ENCODE assay signal across 12 mouse cellular contexts in genomic region chr10:67094922-67095321, GRCm38 (mm10). TPM values are rescaled to one million over a fixed set of nuclear protein-coding genes. Genes with fewer than 3 reads are reported as not detected.
A peak's percentile ranks its signal among the peaks of the same experiment; 100 is the strongest.
DNase-seq lines count a peak whose midpoint lies in the region; ATAC-seq and TF ChIP-seq lines count a peak whose summit lies in the region.
"Had no signal": no experiment of that assay in that cellular context is flagged by ENCODE, and none has a peak within 500 bp of the region (broad histone marks: within the 10 kb centered on the region; RNA-seq: fewer than 3 reads in every experiment).

No protein-coding gene starts in this region.

- 78% methylated on average over 7 of the region's 7 CpGs for WGBS in heart, embryonic 14.5 days
- 85% methylated on average over 7 of the region's 7 CpGs for WGBS in hindbrain, embryonic 14.5 days
- 88% methylated on average over 7 of the region's 7 CpGs for WGBS in midbrain, embryonic 15.5 days

- ATAC-seq in heart, embryonic 14.5 days (ENCODE audit: insufficient number of reproducible peaks, insufficient read depth, low FRiP score, low read depth): no peak
- no peak for ATAC-seq in hindbrain, embryonic 14.5 days (ENCODE audit: low FRiP score)
- ATAC-seq in midbrain, embryonic 15.5 days (replicated peaks): no peak
- ATAC-seq: lung, postnatal 0 days had no signal

- H3K36me3 ChIP-seq in heart, embryonic 14.5 days (ENCODE audit: control insufficient read depth, insufficient read depth, low read length): no peaks in the 10 kb centered on the region
- peaks cover 14% of the 10 kb centered on the region; the same call in 1 of the 2 replicates for H3K36me3 ChIP-seq in E14TG2a.4 (ENCODE audit: insufficient read depth, low read length)
- no peaks in the 10 kb centered on the region for H3K36me3 ChIP-seq in hindbrain, embryonic 14.5 days (replicated peaks; ENCODE audit: control insufficient read depth, insufficient read depth)
- no peaks in the 10 kb centered on the region for H3K36me3 ChIP-seq in midbrain, embryonic 15.5 days (replicated peaks)

- H3K9me3 ChIP-seq in heart, embryonic 14.5 days (ENCODE audit: control insufficient read depth, low read length): no peaks in the 10 kb centered on the region
- no peaks in the 10 kb centered on the region for H3K9me3 ChIP-seq in E14TG2a.4 (ENCODE audit: low read length)
- no peaks in the 10 kb centered on the region for H3K9me3 ChIP-seq in hindbrain, embryonic 14.5 days (ENCODE audit: control insufficient read depth, low read length)
- H3K9me3 ChIP-seq in midbrain, embryonic 15.5 days: no peaks in the 10 kb centered on the region

- no peaks in the 10 kb centered on the region for H3K27me3 ChIP-seq in heart, embryonic 14.5 days (ENCODE audit: control insufficient read depth, insufficient read depth, low read length)
- no peaks in the 10 kb centered on the region for H3K27me3 ChIP-seq in E14TG2a.4 (ENCODE audit: insufficient read depth, low read length)
- no peaks in the 10 kb centered on the region for H3K27me3 ChIP-seq in hindbrain, embryonic 14.5 days (ENCODE audit: control insufficient read depth, insufficient read depth, low read length)
- no peaks in the 10 kb centered on the region for H3K27me3 ChIP-seq in midbrain, embryonic 15.5 days (replicated peaks)

- H3K9ac ChIP-seq in heart, embryonic 14.5 days (ENCODE audit: low read length): no peak overlapping the region
- H3K9ac ChIP-seq in hindbrain, embryonic 14.5 days: peak overlapping the region; percentile 100; the same call in 1 of the 2 replicates
- H3K9ac ChIP-seq in midbrain, embryonic 15.5 days: no peak overlapping the region

- no peak for TF ChIP-seq CTCF in E14TG2a.4 (conservative IDR thresholded peaks at IDR 0.05; ENCODE audit: low read length)

- intact Hi-C loops in heart, postnatal 25 days (cut with DNase I): loop anchor here (5.0 kb wide), 2 partner anchors 38 to 93 kb away; no protein-coding TSS in a partner anchor

- H3K4me2 ChIP-seq in heart, embryonic 14.5 days (ENCODE audit: low read length): peak overlapping the region; percentile 72; the same call in 1 of the 2 replicates
- H3K4me2 ChIP-seq in hindbrain, embryonic 14.5 days (replicated peaks): peak overlapping the region; percentile 66
- H3K4me2 ChIP-seq in midbrain, embryonic 15.5 days: peak overlapping the region; percentile 74; the same call in 1 of the 2 replicates

- H3K27ac ChIP-seq in heart, embryonic 14.5 days (replicated peaks in 1 of 2; ENCODE audit: control insufficient read depth in 1 of 2, insufficient read depth in 1 of 2, low read depth in 2 of 2, low read length in 2 of 2): no peak overlapping the region
- no peak overlapping the region for H3K27ac ChIP-seq in hindbrain, embryonic 14.5 days
- no peak overlapping the region for H3K27ac ChIP-seq in midbrain, embryonic 15.5 days

- peaks cover 10 to 26% of the 10 kb centered on the region in 2 experiments for H3K4me1 ChIP-seq in heart, embryonic 14.5 days (ENCODE audit: control insufficient read depth in 2 of 2, insufficient read depth in 2 of 2, low read length in 2 of 2)
- H3K4me1 ChIP-seq in E14TG2a.4 (replicated peaks; ENCODE audit: low read depth, low read length): peaks cover 54% of the 10 kb centered on the region
- peaks cover 30% of the 10 kb centered on the region for H3K4me1 ChIP-seq in hindbrain, embryonic 14.5 days (replicated peaks; ENCODE audit: control insufficient read depth, insufficient read depth, low read length)
- peaks cover 39% of the 10 kb centered on the region for H3K4me1 ChIP-seq in midbrain, embryonic 15.5 days

- no peak for DNase-seq in heart, postnatal 25 days (ENCODE audit: low spot score)
- DNase-seq in hindbrain, embryonic 14.5 days (ENCODE audit: low spot score): no peak
- DNase-seq in T-cell, adult 2 months (ENCODE audit: low spot score): no peak
- no peak for DNase-seq in Muller cell, postnatal 12 days (ENCODE audit: inconsistent ontology term)
- no peak for DNase-seq in heart, adult 8-10 months (ENCODE audit: low spot score)
- DNase-seq: adrenal gland, adult 8-10 months; cerebellum, postnatal 36 days; retina, postnatal 1 day had no signal

- no peak overlapping the region for H3K4me3 ChIP-seq in heart, embryonic 14.5 days (ENCODE audit: control insufficient read depth in 1 of 2, insufficient read depth in 1 of 2, low read depth in 1 of 2, low read length in 2 of 2)
- H3K4me3 ChIP-seq in E14TG2a.4 (replicated peaks; ENCODE audit: low read length): peak overlapping the region; percentile 93; the same call in 1 of the 2 replicates
- no peak overlapping the region for H3K4me3 ChIP-seq in hindbrain, embryonic 14.5 days (replicated peaks; ENCODE audit: low read length)
- peak overlapping the region; percentile 84; the same call in 1 of the 2 replicates for H3K4me3 ChIP-seq in midbrain, embryonic 15.5 days

RNA-seq across cellular contexts. Expression of gene Jmjd1c, which starts 1.0 kb away (rescaled TPM):
- 42.4 and 43.4 TPM in 2 replicates for polyA plus RNA-seq in heart, embryonic 14.5 days (2014; fragmentation: Nextera tagmentation; extraction: Ambion mirVana)
- 10 to 100 TPM; 38.5 to 40.9 TPM for total RNA-seq in heart, postnatal 25 days (2021)
- 41.7 and 59.5 TPM in 2 replicates for polyA plus RNA-seq in hindbrain, embryonic 14.5 days (2014; fragmentation: Nextera tagmentation; extraction: Ambion mirVana)
- 52.0 and 53.8 TPM in 2 replicates for polyA plus RNA-seq in midbrain, embryonic 15.5 days (2015; fragmentation: Nextera tagmentation; extraction: Ambion mirVana)
- total RNA-seq in heart, adult 8-10 months (2022): 10 to 100 TPM; 35.9 to 38.7 (median 37.9) TPM

RNA-seq across cellular contexts. Expression of gene Reep3, which starts 1.8 kb away (rescaled TPM):
- 28.7 and 31.5 TPM in 2 replicates for polyA plus RNA-seq in heart, embryonic 14.5 days (2014; fragmentation: Nextera tagmentation; extraction: Ambion mirVana)
- 10 to 100 TPM; 21.4 to 22.9 TPM for total RNA-seq in heart, postnatal 25 days (2021)
- polyA plus RNA-seq in hindbrain, embryonic 14.5 days (2014; fragmentation: Nextera tagmentation; extraction: Ambion mirVana): 32.4 and 32.8 TPM in 2 replicates
- 28.3 and 29.2 TPM in 2 replicates for polyA plus RNA-seq in midbrain, embryonic 15.5 days (2015; fragmentation: Nextera tagmentation; extraction: Ambion mirVana)
- 10 to 100 TPM; 16.3 to 19.9 (median 17.9) TPM for total RNA-seq in heart, adult 8-10 months (2022)

Comparison
In these comparisons a context has a peak if more than half of its experiments do, and no peak if none do; other contexts are left out.
1. H3K4me3 ChIP-seq: peak in E14TG2a.4 (single experiment) and midbrain, embryonic 15.5 days (single experiment); none in heart, embryonic 14.5 days (0 of 2) and hindbrain, embryonic 14.5 days (single experiment).
2. Peak in every context shown above with its lines, with median percentiles within 50 percentile points of each other: H3K4me2 ChIP-seq.